Mouse (Mus musculus): Measurements from ENCODE around the gene Cyp4f13.

- no peak for TF ChIP-seq CTCF (IDR thresholded peaks at IDR 0.05)
- TF ChIP-seq EP300 (IDR thresholded peaks at IDR 0.05; ENCODE audit: insufficient read depth, low read depth, low read length): no peak
Measured at GRCm38 (mm10) chr17:32895421-32895820, 51.8 kb downstream of the Cyp4f13 start.

Measured in heart, adult 2 months (tissue).